Mouse (Mus musculus) ES-E14 (cell line): ENCODE measurements at regions not wholly inside any gene's neighbourhood (a gene's known extent, or its start where the extent isn't known, plus 50 kb on each side); places are given as distances from the start of the nearest gene placed in this dataset.

Experiments
- CHD2 ChIP-seq: IDR thresholded peaks from 2 replicates; pipeline ENCODE4 v1.6.1; 2014; ENCODE audit warnings: mild to moderate bottlenecking, low read depth, low read length, inconsistent platforms
- HCFC1 ChIP-seq: IDR thresholded peaks from 2 replicates; pipeline ENCODE4 v1.6.1; 2012; ENCODE audit warnings: low read length, inconsistent platforms, borderline replicate concordance; ENCODE audit not compliant: insufficient read depth
- ZC3H11A ChIP-seq: IDR thresholded peaks from 2 replicates; pipeline ENCODE4 v1.6.1; 2012; ENCODE audit warnings: low read depth, mild to moderate bottlenecking, inconsistent platforms, low read length, borderline replicate concordance

GRCm38 (mm10) chr13:102596101-102596500 lies 97.3 kb upstream of the Cd180 start:
- TF ChIP-seq HCFC1 (no peak), ZC3H11A (no peak), CHD2 (no peak)
